Mouse (Mus musculus) small intestine, adult 2 months (tissue): ENCODE measurements around the gene Cacnb4.

Experiments
- CTCF ChIP-seq: fragments of 200-500 bp; IDR thresholded peaks from 2 replicates; pipeline ENCODE4 v1.5.1; 2012; ENCODE audit warnings: low read depth, mild to moderate bottlenecking, control low read depth, inconsistent platforms, low read length, moderate library complexity, mixed read lengths; ENCODE audit not compliant: insufficient replicate concordance, insufficient read length; ENCODE audit errors: extremely low read depth
- POLR2A ChIP-seq: fragments of 200-500 bp; IDR thresholded peaks from 2 replicates; pipeline ENCODE4 v1.6.1; 2012; ENCODE audit warnings: low read depth, mild to moderate bottlenecking, control low read depth, inconsistent platforms, low read length, moderate library complexity

GRCm38 (mm10) chr2:52673172-52673571, 3.5 kb downstream of the Cacnb4 start:
- TF ChIP-seq POLR2A (no peak), CTCF (no peak)
